Mouse (Mus musculus) MEL (cell line): ENCODE measurements around the gene Cyp1a2.
A peak's percentile ranks its signal among the peaks of the same experiment; 100 is the strongest.

ENCODE experiments used
- BHLHE40 ChIP-seq: IDR thresholded peaks from 2 replicates; pipeline ENCODE4 v1.6.1; 2012; ENCODE audit warnings: low read depth, mild to moderate bottlenecking, inconsistent platforms, low read length, improper control_type of control experiment, borderline replicate concordance
- CTCF ChIP-seq, 3 experiments: IDR thresholded peaks in 2 of 3; conservative IDR thresholded peaks in 1 of 3; 2 replicates each; pipeline ENCODE4 v1.5.1; 2011 to 2012; ENCODE audit warnings: low read length in 3 of 3, low read depth in 2 of 3, mild to moderate bottlenecking in 2 of 3, improper control_type of control experiment in 1 of 3, inconsistent platforms in 1 of 3, mixed read lengths in 1 of 3, moderate library complexity in 1 of 3; ENCODE audit not compliant: control insufficient read depth in 1 of 3, insufficient read depth in 1 of 3, poor library complexity in 1 of 3, severe bottlenecking in 1 of 3
- EP300 ChIP-seq, 2 experiments: IDR thresholded peaks; 2 replicates each; pipeline ENCODE4 v1.6.1; 2011; ENCODE audit warnings: improper control_type of control experiment in 2 of 2, low read length in 2 of 2, low read depth in 1 of 2, mild to moderate bottlenecking in 1 of 2
- ETS1 ChIP-seq: IDR thresholded peaks from 2 replicates; pipeline ENCODE4 v1.6.1; 2012; ENCODE audit warnings: low read depth, mild to moderate bottlenecking, inconsistent platforms, low read length, improper control_type of control experiment, moderate library complexity
- KAT2A ChIP-seq: conservative IDR thresholded peaks from 2 replicates; pipeline ENCODE4 v1.6.1; 2012; ENCODE audit warnings: low read depth, low read length, improper control_type of control experiment, inconsistent platforms
- NRF1 ChIP-seq: IDR thresholded peaks from 2 replicates; pipeline ENCODE4 v1.6.1; 2014; ENCODE audit warnings: low read depth, mild to moderate bottlenecking, inconsistent platforms, low read length, improper control_type of control experiment, moderate library complexity; ENCODE audit not compliant: poor library complexity, insufficient read depth, severe bottlenecking
- POLR2A ChIP-seq, 2 experiments: IDR thresholded peaks; 2 replicates each; pipeline ENCODE4 v1.6.1; 2011 to 2012; ENCODE audit warnings: low read length in 2 of 2, mild to moderate bottlenecking in 2 of 2, control low read depth in 1 of 2, improper control_type of control experiment in 1 of 2, low read depth in 1 of 2, moderate library complexity in 1 of 2; ENCODE audit not compliant: control insufficient read depth in 1 of 2, insufficient read depth in 1 of 2, poor library complexity in 1 of 2
- POLR2AphosphoS2 ChIP-seq: IDR thresholded peaks from 2 replicates; pipeline ENCODE4 v1.6.1; 2011; ENCODE audit warnings: low read length, improper control_type of control experiment
- TBP ChIP-seq: IDR thresholded peaks from 2 replicates; pipeline ENCODE4 v1.8.0; 2011; ENCODE audit warnings: low read depth, low read length, improper control_type of control experiment
- ZC3H11A ChIP-seq: IDR thresholded peaks from 2 replicates; pipeline ENCODE4 v1.6.1; 2012; ENCODE audit warnings: low read depth, mild to moderate bottlenecking, inconsistent platforms, low read length, improper control_type of control experiment
- ZNF384 ChIP-seq: IDR thresholded peaks from 2 replicates; pipeline ENCODE4 v1.6.1; 2012; ENCODE audit warnings: low read depth, mild to moderate bottlenecking, inconsistent platforms, low read length, improper control_type of control experiment

- TF ChIP-seq ETS1 (peak; percentile 86; the same call in 1 of the 2 replicates), TBP (0 out of 2 replicates have a peak, but pooled peaks have one; percentile 11), BHLHE40 (peak; percentile 64; the same call in 1 of the 2 replicates), POLR2AphosphoS2 (no peak), ZNF384 (no peak), KAT2A (no peak), CTCF (IDR thresholded peaks at IDR 0.05 in 2 of 3, conservative IDR thresholded peaks at IDR 0.05 in 1 of 3; ENCODE audit: control insufficient read depth in 1 of 3, insufficient read depth in 1 of 3, low read depth in 2 of 3, low read length in 3 of 3, poor library complexity in 1 of 3, severe bottlenecking in 1 of 3) (no peak), NRF1 (no peak), EP300 (IDR thresholded peaks at IDR 0.05; ENCODE audit: low read depth in 1 of 2, low read length in 2 of 2) (peak; percentile 56 to 59), ZC3H11A (no peak), POLR2A (IDR thresholded peaks at IDR 0.05; ENCODE audit: control insufficient read depth in 1 of 2, insufficient read depth in 1 of 2, low read depth in 1 of 2, low read length in 2 of 2, poor library complexity in 1 of 2) (no peak)
Observed at GRCm38 (mm10) chr9:57647286-57648108, 36.0 kb downstream of the Cyp1a2 start.
